Mouse (Mus musculus): Measurements from ENCODE around the gene Cdh13. TPM values are rescaled to one million over a fixed set of nuclear protein-coding genes. Genes with fewer than 3 reads are reported as not detected.
A peak's percentile ranks its signal among the peaks of the same experiment; 100 is the strongest.

Cdh13 gene
- total RNA-seq, 2 experiments from 2014 or later = 137 to 144 TPM

DNA sequence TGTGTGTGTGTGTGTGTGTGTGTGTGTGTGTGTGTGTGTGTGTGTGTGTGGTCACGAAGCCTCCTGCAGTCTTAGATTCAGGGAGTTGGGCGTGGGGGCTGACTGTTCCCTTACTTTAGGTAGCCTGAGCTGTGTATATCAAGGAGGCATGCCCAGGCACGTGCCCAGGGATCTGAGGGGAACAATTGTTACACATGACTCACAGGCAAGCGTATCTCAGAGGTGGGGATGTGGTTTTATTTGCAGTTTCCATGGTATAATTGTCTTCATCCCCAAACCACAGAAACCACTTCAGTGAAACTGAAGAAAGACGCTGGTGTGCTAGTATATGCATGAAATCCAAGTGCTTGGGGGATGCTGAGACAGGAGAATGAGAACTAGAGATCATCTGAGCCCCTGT, 546.8 kb downstream of the Cdh13 start:
- intact Hi-C loops (cut with DNase I) = no loop called here
- peak in 1 of 2 experiments; percentile 68 for DNase-seq (ENCODE audit: low spot score in 2 of 2)

DNA sequence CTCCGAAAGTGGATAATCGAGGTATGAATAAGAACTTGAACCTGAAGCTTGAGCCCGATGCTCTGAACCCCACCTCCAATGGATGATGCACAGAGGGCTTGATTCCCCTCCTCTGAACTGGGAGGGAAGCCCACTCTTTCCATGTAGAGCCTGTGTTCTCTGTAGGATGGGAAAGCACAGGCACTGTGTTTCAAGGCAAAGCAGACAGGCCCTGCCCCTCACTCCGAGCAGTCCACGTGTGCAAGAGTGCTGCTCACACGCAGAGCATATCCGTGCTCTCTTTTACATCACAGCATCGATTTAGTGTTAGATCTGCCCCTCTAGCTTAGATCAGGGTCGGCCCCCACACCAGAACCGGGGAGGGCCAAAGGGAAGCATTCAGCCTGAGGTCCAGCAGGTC, 547.5 kb downstream of the Cdh13 start:
- intact Hi-C loops (cut with DNase I) = no loop called here
- DNase-seq (ENCODE audit: low spot score in 2 of 2) = no peak

GRCm38 (mm10) chr8:118838801-118839200, 555.3 kb downstream of the Cdh13 start:
- DNase-seq (ENCODE audit: low spot score in 2 of 2) = no peak
- intact Hi-C loops (cut with DNase I) = no loop called here

DNA sequence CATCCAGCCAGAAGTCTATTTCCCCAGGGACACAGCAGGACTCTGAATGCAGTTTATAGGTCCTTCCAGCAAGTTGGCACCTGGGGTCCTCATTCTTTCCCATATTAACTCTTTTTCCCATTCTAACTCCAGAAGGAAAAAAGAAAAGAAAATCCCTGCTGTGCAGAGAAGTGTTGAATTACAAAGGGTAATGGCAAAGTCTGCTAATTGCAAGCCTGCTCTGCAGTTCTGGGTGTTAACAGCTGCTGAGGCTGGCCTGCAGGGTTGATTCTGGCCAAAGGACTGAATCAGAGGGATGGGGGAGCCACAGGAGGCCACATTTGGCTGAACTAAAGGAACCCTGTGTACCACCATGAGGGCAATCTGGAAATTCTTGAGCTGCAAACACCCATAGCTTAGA, 562.2 kb downstream of the Cdh13 start:
- no peak for DNase-seq (ENCODE audit: low spot score in 2 of 2)
- intact Hi-C loops (cut with DNase I) = no loop called here

- intact Hi-C loops (cut with DNase I) = loop anchor here (2.0 kb wide), 1 partner anchor 561 kb away; no protein-coding TSS in a partner anchor
- no peak for DNase-seq (ENCODE audit: low spot score in 2 of 2)
Measured at GRCm38 (mm10) chr8:118848021-118848420, 564.5 kb downstream of the Cdh13 start.

- intact Hi-C loops (cut with DNase I) = loop anchor here (2.0 kb wide), 1 partner anchor 563 kb away; no protein-coding TSS in a partner anchor
- DNase-seq (ENCODE audit: low spot score in 2 of 2) = peak; percentile 21 to 54
Measured at GRCm38 (mm10) chr8:118849515-118849914, 566.0 kb downstream of the Cdh13 start.

DNA sequence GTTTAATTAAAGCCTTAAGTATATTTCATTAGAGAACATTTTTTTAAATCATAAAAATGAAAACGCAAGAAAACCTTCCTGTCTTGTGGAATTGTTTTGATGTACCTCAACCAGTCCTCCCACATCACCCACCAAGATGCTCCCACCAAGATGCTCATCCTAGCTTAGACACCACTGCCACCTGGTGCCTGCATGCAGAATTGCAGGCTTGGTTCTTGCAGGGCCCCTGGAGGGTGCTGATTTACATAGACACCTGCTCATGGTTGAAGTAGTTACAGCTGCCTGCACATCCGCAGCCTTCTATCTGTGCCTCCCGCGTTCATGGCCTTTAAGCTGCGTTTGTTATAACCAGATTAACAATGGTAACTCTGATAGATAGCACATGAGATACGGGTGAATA, 566.8 kb downstream of the Cdh13 start:
- DNase-seq (ENCODE audit: low spot score in 2 of 2) = peak; percentile 77 to 80
- intact Hi-C loops (cut with DNase I) = no loop called here

GRCm38 (mm10) chr8:118851361-118851760, 567.8 kb downstream of the Cdh13 start:
- DNase-seq (ENCODE audit: low spot score in 2 of 2) = no peak
- intact Hi-C loops (cut with DNase I) = no loop called here

DNA sequence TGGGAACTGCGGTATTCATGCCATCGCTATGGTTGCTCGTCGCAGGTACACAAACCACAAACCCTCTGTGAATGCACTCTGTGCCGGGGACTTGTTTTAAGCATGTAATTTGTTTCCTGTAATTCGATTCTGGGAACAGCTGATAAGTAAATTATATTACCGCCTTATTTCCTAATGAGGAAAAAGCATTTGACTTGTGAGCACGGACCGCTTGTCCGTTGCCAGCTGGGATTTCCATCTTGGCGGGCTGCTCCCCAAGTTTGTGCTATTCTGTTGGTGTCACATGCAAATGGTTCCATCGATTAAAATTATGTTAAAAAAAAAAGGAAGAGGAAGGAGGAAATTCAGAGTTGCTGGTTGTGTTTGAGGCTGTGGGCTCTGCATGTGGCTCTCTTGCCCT, 569.3 kb downstream of the Cdh13 start:
- no peak for DNase-seq (ENCODE audit: low spot score in 2 of 2)
- intact Hi-C loops (cut with DNase I) = no loop called here

- DNase-seq (ENCODE audit: low spot score in 2 of 2) = no peak
- intact Hi-C loops (cut with DNase I) = no loop called here
Measured at GRCm38 (mm10) chr8:118854656-118855055, 571.1 kb downstream of the Cdh13 start.

DNA sequence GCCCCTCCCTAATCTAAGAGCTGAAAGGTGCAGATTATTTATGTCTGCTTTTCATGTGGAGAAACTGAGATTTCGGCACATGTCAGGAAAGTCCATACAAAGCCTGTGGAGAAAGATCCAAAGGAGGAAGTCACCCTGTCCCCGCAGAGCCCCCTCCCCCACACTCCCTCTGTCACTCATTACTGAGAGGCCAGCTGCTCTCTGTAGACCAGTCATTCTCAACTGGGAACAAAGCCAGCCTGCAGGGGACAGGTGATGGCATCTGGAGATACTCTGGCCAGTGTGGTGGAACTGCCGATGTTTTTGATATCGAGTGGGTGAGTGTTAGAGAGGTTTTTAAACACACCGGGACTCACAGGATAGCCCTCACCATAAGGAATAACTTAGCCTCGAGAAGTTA, 582.8 kb downstream of the Cdh13 start:
- intact Hi-C loops (cut with DNase I) = loop anchor here (10.0 kb wide), 1 partner anchor 518 kb away; no protein-coding TSS in a partner anchor
- DNase-seq (ENCODE audit: low spot score in 2 of 2) = no peak

DNA sequence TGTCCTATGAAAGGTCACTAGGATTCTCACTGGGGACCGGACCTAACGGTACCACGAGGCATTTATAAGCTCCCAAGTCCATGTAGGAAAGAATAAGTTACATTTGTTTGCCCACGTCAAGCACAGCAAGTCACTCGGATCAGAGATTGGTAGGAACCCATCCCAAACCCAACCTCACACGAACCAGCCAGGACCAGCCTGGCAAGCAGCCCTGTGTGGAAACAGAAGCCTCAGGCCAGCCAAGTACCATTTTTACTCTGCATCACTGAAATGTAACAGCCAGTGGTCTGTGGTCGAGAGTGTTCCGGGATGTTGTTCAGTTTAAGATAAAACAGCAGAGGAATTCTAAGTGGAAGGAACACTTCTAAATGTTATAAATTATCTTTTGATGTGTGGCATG, 587.2 kb downstream of the Cdh13 start:
- DNase-seq (ENCODE audit: low spot score in 2 of 2) = no peak
- intact Hi-C loops (cut with DNase I) = no loop called here

GRCm38 (mm10) chr8:118879939-118880825, 596.6 kb downstream of the Cdh13 start:
- intact Hi-C loops (cut with DNase I) = no loop called here
- DNase-seq (ENCODE audit: low spot score in 2 of 2) = peak; percentile 57

GRCm38 (mm10) chr8:118884296-118884695, 600.8 kb downstream of the Cdh13 start:
- no peak for DNase-seq (ENCODE audit: low spot score in 2 of 2)
- intact Hi-C loops (cut with DNase I) = no loop called here

DNA sequence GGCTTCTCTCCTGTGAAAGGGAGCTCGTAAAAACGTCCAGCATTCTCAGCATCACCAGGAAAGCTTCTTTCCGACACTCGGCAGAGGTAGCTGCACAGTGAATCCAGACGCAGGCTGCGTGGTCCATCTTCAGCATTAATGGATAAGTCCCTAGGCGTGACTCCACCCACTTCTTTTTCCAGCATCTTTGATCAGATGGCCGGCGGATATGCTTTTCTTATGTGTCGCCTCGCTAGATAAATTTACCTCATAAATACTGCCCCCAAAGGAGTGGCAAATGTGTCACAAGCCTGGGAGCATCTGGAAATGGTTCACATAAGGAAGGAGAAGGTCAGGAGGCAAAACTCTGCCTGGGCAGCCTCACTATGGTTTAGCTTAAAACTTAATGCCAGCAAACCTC, 601.5 kb downstream of the Cdh13 start:
- no peak for DNase-seq (ENCODE audit: low spot score in 2 of 2)
- intact Hi-C loops (cut with DNase I) = no loop called here

DNA sequence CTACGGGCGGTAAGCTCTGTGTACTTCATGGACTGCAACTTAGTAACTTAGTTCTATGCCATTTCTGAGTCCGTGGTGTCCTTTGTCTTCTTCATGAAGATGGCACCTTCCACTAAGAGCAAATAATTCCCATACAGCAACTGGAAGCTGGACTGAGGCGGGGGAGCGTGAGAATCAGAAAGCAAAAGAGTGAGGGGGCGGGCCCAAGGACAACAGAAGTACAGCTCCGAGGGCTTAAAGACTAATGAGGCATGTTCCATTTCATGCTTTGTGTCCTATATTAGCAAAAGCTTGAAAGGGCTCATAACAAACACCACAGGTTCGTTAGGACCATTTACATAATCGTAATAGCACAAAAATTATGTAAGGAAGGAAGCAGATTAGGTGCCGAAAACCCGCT, 618.9 kb downstream of the Cdh13 start:
- no peak for DNase-seq (ENCODE audit: low spot score in 2 of 2)
- intact Hi-C loops (cut with DNase I) = no loop called here

- intact Hi-C loops (cut with DNase I) = no loop called here
Measured at GRCm38 (mm10) chr8:118916513-118916912, 633.0 kb downstream of the Cdh13 start.

DNA sequence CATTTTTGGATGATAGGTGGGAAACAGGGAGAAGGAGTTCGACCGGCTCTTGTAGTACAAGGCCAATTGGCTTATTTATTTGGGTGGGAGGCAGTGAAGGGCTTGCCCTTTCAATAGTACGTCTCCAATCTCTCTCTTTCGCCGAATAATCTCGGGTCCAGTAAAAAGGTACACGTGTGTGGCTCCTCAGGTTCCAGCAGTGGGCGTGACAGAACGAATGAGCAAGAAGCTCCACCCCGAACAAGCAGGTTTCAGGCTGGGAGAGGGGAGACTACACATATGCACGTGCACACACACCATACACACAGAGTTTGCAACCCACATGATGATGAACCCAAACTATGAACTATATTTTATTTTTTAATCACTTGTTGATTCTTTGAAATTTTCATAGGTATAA, 653.9 kb downstream of the Cdh13 start:
- DNase-seq (ENCODE audit: low spot score in 2 of 2) = no peak
- intact Hi-C loops (cut with DNase I) = no loop called here

More at GRCm38 (mm10) chr8:118916513-118916912, 633.0 kb downstream of the Cdh13 start:
- DNase-seq (ENCODE audit: low spot score in 2 of 2) = no peak

DNA sequence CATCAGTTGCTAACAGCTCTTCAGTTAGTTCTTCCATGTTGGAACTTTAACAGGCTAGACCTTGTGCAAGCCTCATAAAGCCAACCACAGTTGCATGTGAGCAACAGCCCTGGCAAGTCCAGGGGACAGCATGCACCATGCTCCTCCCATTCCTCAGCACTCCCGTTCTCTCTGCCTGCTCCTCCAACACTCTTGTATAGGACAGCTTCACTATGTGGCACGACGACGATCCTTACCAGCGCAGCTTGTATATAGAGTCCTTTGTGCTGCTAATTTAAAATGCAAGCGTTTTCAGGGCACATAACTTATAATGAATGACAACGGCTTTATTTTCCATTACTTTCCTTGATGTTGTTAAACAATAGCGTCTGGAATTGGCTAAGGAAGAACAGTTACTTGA, 654.5 kb downstream of the Cdh13 start:
- intact Hi-C loops (cut with DNase I) = no loop called here

GRCm38 (mm10) chr8:118951766-118952741, 668.5 kb downstream of the Cdh13 start:
- intact Hi-C loops (cut with DNase I) = no loop called here
- DNase-seq (ENCODE audit: low spot score in 2 of 2) = peak in 1 of 2 experiments; percentile 12

More for the DNA sequence above, 654.5 kb downstream of the Cdh13 start:
- no peak for DNase-seq (ENCODE audit: low spot score in 2 of 2)

Data from left cerebral cortex, postnatal 14 days (tissue).